Mouse (Mus musculus): ENCODE measurements around the gene Tgm1. TPM values are rescaled to one million over a fixed set of nuclear protein-coding genes. Genes with fewer than 3 reads are reported as not detected.
A peak's percentile ranks its signal among the peaks of the same experiment; 100 is the strongest.

The Tgm1 gene
- polyA plus RNA-seq, 1 experiment from 2014 or later, result 14.2 TPM

GRCm38 (mm10) chr14:55677615-55678014 lies 36.1 kb downstream of the Tgm1 start:
- Histone ChIP-seq H3K9ac (replicated peaks; ENCODE audit: low read depth) (no peak overlapping the region), H3K27ac (ENCODE audit: low read length) (no peak overlapping the region), H3K4me2 (replicated peaks; ENCODE audit: low read depth, low read length) (no peak overlapping the region), H3K36me3 (ENCODE audit: insufficient read depth, low read length) (peaks cover 25% of the 10 kb centered on the region), H3K4me1 (ENCODE audit: insufficient read depth, low read depth, low read length) (no peaks in the 10 kb centered on the region), H3K4me3 (ENCODE audit: low read depth, low read length) (no peak overlapping the region), H3K27me3 (replicated peaks; ENCODE audit: insufficient read depth, low read length) (no peaks in the 10 kb centered on the region), H3K9me3 (ENCODE audit: low read length) (no peaks in the 10 kb centered on the region)
- ATAC-seq (no peak), DNase-seq (ENCODE audit: low spot score) (no peak)
- WGBS, result 77% methylated on average over 4 of the region's 4 CpGs
- TF ChIP-seq EP300 (IDR thresholded peaks at IDR 0.05) (no peak), CTCF (IDR thresholded peaks at IDR 0.05) (no peak)

- DNase-seq (ENCODE audit: low spot score) (no peak), ATAC-seq (no peak)
- peaks cover 4% of the 10 kb centered on the region; the same call in 1 of the 2 replicates for H3K4me1 ChIP-seq (ENCODE audit: insufficient read depth, low read depth, low read length)
- no peak overlapping the region; the same call in 1 of the 2 replicates for H3K27ac ChIP-seq (ENCODE audit: low read length)
- peaks cover 9% of the 10 kb centered on the region; the same call in 1 of the 2 replicates for H3K36me3 ChIP-seq (ENCODE audit: insufficient read depth, low read length)
- no peaks in the 10 kb centered on the region for H3K27me3 ChIP-seq (replicated peaks; ENCODE audit: insufficient read depth, low read length)
- 65% methylated on average over 7 of the region's 7 CpGs for WGBS
- no peak overlapping the region for H3K9ac ChIP-seq (replicated peaks; ENCODE audit: low read depth)
- H3K4me2 ChIP-seq (replicated peaks; ENCODE audit: low read depth, low read length), result peak overlapping the region; percentile 83
- no peaks in the 10 kb centered on the region for H3K9me3 ChIP-seq (ENCODE audit: low read length)
- TF ChIP-seq CTCF (IDR thresholded peaks at IDR 0.05), result no peak
- TF ChIP-seq EP300 (IDR thresholded peaks at IDR 0.05), result peak; percentile 0; the same call in 1 of the 2 replicates
- H3K4me3 ChIP-seq (ENCODE audit: low read depth, low read length), result peak overlapping the region; percentile 84; the same call in 1 of the 2 replicates
Measured at GRCm38 (mm10) chr14:55672741-55673060, 41.0 kb downstream of the Tgm1 start.

- Histone ChIP-seq H3K4me1 (ENCODE audit: insufficient read depth, low read depth, low read length) (peaks cover 4% of the 10 kb centered on the region; the same call in 1 of the 2 replicates), H3K36me3 (ENCODE audit: insufficient read depth, low read length) (0 out of 2 replicates have a peak, but pooled peaks cover 4% of the 10 kb centered on the region), H3K9me3 (ENCODE audit: low read length) (no peaks in the 10 kb centered on the region), H3K4me2 (replicated peaks; ENCODE audit: low read depth, low read length) (peak within 1 kb of the TSS; percentile 83), H3K27ac (ENCODE audit: low read length) (peak within 1 kb of the TSS; percentile 75), H3K4me3 (ENCODE audit: low read depth, low read length) (peak within 1 kb of the TSS; percentile 84), H3K27me3 (replicated peaks; ENCODE audit: insufficient read depth, low read length) (no peaks in the 10 kb centered on the region), H3K9ac (replicated peaks; ENCODE audit: low read depth) (peak within 1 kb of the TSS; percentile 87)
- DNase-seq (ENCODE audit: low spot score), result peak; percentile 99
- ATAC-seq, result peak; percentile 99
- TF ChIP-seq CTCF (IDR thresholded peaks at IDR 0.05) (peak; percentile 12; the same call in 1 of the 2 replicates), EP300 (IDR thresholded peaks at IDR 0.05) (peak; percentile 30; the same call in 1 of the 2 replicates)
- under 1% methylated on average over 38 of the region's 38 CpGs for WGBS
Measured at GRCm38 (mm10) chr14:55671833-55672740, 41.6 kb downstream of the Tgm1 start, which contains the start of the genes Gmpr2 and Nedd8. Gene Gmpr2, plus strand, starts transcription at chr14:55671941. Gene Nedd8, minus strand, starts transcription at chr14:55672124.

- Histone ChIP-seq H3K9me3 (ENCODE audit: low read length) (no peaks in the 10 kb centered on the region), H3K27me3 (replicated peaks; ENCODE audit: insufficient read depth, low read length) (no peaks in the 10 kb centered on the region), H3K9ac (replicated peaks; ENCODE audit: low read depth) (peak overlapping the region; percentile 87), H3K4me1 (ENCODE audit: insufficient read depth, low read depth, low read length) (peaks cover 4% of the 10 kb centered on the region; the same call in 1 of the 2 replicates), H3K4me2 (replicated peaks; ENCODE audit: low read depth, low read length) (peak overlapping the region; percentile 83), H3K27ac (ENCODE audit: low read length) (peak overlapping the region; percentile 75), H3K4me3 (ENCODE audit: low read depth, low read length) (peak overlapping the region; percentile 84), H3K36me3 (ENCODE audit: insufficient read depth, low read length) (no peaks in the 10 kb centered on the region)
- DNase-seq (ENCODE audit: low spot score) (no peak), ATAC-seq (peak; percentile 32)
- TF ChIP-seq EP300 (IDR thresholded peaks at IDR 0.05), result no peak
- no peak for TF ChIP-seq CTCF (IDR thresholded peaks at IDR 0.05)
- WGBS, result under 1% methylated on average over 12 of the region's 12 CpGs
Measured at GRCm38 (mm10) chr14:55671486-55671832, 42.3 kb downstream of the Tgm1 start.

GRCm38 (mm10) chr14:55660636-55661035 lies 53.1 kb downstream of the Tgm1 start:
- Histone ChIP-seq H3K27ac (ENCODE audit: low read length) (no peak overlapping the region), H3K9ac (replicated peaks; ENCODE audit: low read depth) (no peak overlapping the region), H3K4me3 (ENCODE audit: low read depth, low read length) (peak overlapping the region; percentile 66; the same call in 1 of the 2 replicates), H3K36me3 (ENCODE audit: insufficient read depth, low read length) (0 out of 2 replicates have a peak, but pooled peaks cover 8% of the 10 kb centered on the region), H3K9me3 (ENCODE audit: low read length) (no peaks in the 10 kb centered on the region), H3K4me2 (replicated peaks; ENCODE audit: low read depth, low read length) (peak overlapping the region; percentile 67), H3K27me3 (replicated peaks; ENCODE audit: insufficient read depth, low read length) (no peaks in the 10 kb centered on the region), H3K4me1 (ENCODE audit: insufficient read depth, low read depth, low read length) (peaks cover 6% of the 10 kb centered on the region; the same call in 1 of the 2 replicates)
- DNase-seq (ENCODE audit: low spot score), result no peak
- TF ChIP-seq CTCF (IDR thresholded peaks at IDR 0.05), result no peak
- no peak for TF ChIP-seq EP300 (IDR thresholded peaks at IDR 0.05)
- WGBS, result 52% methylated on average over 2 of the region's 2 CpGs
- ATAC-seq, result peak; percentile 2; the same call in 1 of the 2 replicates

GRCm38 (mm10) chr14:55659960-55660573 lies 53.7 kb downstream of the Tgm1 start, which contains the start of gene Mdp1:
Gene Mdp1, minus strand, starts transcription at chr14:55660508.
- under 1% methylated on average over 39 of the region's 39 CpGs for WGBS
- peak within 1 kb of the TSS; percentile 55 for H3K9ac ChIP-seq (replicated peaks; ENCODE audit: low read depth)
- TF ChIP-seq CTCF (IDR thresholded peaks at IDR 0.05) (peak; percentile 68), EP300 (IDR thresholded peaks at IDR 0.05) (no peak; the same call in 1 of the 2 replicates)
- no peaks in the 10 kb centered on the region for H3K27me3 ChIP-seq (replicated peaks; ENCODE audit: insufficient read depth, low read length)
- no peaks in the 10 kb centered on the region for H3K9me3 ChIP-seq (ENCODE audit: low read length)
- peak within 1 kb of the TSS; percentile 66 for H3K4me3 ChIP-seq (ENCODE audit: low read depth, low read length)
- H3K4me1 ChIP-seq (ENCODE audit: insufficient read depth, low read depth, low read length), result peaks cover 6% of the 10 kb centered on the region; the same call in 1 of the 2 replicates
- H3K27ac ChIP-seq (ENCODE audit: low read length), result peak within 1 kb of the TSS; percentile 82
- DNase-seq (ENCODE audit: low spot score), result peak; percentile 96
- peak; percentile 98 for ATAC-seq
- peak within 1 kb of the TSS; percentile 67 for H3K4me2 ChIP-seq (replicated peaks; ENCODE audit: low read depth, low read length)
- H3K36me3 ChIP-seq (ENCODE audit: insufficient read depth, low read length), result 0 out of 2 replicates have a peak, but pooled peaks cover 8% of the 10 kb centered on the region

Measured in lung, postnatal 0 days (tissue).